Mouse (Mus musculus): ENCODE data around the gene Foxo3.

DNA sequence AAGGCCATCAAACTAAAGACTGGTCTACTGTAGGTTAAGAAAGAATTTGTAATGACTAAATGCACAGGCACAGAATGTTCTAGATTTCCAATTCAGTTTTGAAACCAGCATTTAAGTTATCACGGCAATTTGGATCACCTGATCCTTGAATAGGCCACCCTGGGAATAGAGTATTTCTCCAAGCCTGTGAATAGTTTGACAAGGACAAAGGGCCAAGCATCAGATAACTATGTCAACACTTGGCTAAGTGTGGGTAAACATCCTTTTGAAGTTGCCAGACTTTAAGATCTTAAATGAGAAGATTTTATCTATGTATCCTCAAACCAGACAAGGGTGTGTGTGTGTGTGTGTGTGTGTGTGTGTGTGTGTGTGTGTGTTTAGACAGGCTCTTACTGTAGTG lies 136.8 kb downstream of the Foxo3 start:
- TF ChIP-seq CTCF (IDR thresholded peaks at IDR 0.05; ENCODE audit: insufficient read depth, low read length) (no peak), POLR2A (IDR thresholded peaks at IDR 0.05; ENCODE audit: borderline replicate concordance, extremely low read depth, low read depth, low read length) (no peak)

Measured in lung, adult 2 months (tissue).